Mouse (Mus musculus) cerebellum, adult 9-10 months (tissue): ENCODE results near the gene Nrxn3.

Source experiments
- DNase-seq: peaks from one replicate; pipeline ENCODE4 v3.0.0; 2022

Gene Nrxn3

GRCm38 (mm10) chr12:88722691-88723070, at the start of gene Nrxn3:
Gene Nrxn3, plus strand, starts transcription at chr12:88722876.
- peak; percentile 26 for DNase-seq

- DNase-seq = peak; percentile 16
These were observed 18.4 kb upstream of the Nrxn3 start for GRCm38 (mm10) chr12:88704159-88704846.

DNA sequence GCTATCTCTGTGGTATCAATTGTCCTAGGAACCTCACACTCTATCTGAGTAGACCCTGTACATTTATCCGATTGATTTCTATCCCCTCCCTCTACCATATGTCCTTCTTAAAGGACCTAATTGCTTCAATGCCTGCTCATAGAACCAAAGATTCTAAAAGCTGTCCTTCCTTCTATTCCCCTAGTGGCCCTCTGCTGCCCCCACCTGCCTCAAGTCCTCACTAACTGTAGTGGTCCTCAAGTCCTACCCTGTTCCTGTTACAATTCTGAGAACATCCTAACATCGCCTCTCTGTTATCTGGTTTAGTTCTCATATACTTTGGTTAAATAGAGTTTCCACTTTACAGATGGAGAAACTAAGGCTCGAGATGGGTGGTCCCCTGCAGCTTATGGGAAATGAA, 16.7 kb upstream of the Nrxn3 start:
- no peak for DNase-seq

- DNase-seq = no peak
These were observed 14.9 kb upstream of the Nrxn3 start for GRCm38 (mm10) chr12:88707786-88708185.

- no peak for DNase-seq
These were observed 13.5 kb upstream of the Nrxn3 start for GRCm38 (mm10) chr12:88709223-88709622.

- no peak for DNase-seq
These were observed 9.2 kb upstream of the Nrxn3 start for GRCm38 (mm10) chr12:88713456-88713855.

GRCm38 (mm10) chr12:88722031-88722690, 515 bp upstream of the Nrxn3 start:
- no peak for DNase-seq

GRCm38 (mm10) chr12:88726316-88726715, 3.6 kb downstream of the Nrxn3 start:
- DNase-seq = no peak

DNA sequence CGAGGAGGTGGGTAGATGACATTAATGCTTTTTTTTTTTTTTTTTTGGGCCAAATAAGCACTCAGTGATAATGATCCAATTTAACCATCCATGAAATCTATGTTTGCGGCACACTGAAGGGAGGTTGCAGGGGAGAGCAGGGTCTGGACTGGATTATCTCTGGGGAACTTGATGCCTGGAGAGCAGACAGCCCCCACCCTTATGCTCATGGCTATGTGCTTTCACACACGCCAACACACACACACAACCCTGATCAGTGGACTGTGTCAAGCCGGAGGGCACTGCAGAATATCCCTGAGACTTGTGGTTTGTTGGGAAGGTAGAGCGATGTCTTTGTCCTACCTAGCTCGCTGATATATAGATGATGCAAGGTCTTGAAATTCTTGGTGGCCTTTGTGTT, 4.1 kb downstream of the Nrxn3 start:
- no peak for DNase-seq

DNA sequence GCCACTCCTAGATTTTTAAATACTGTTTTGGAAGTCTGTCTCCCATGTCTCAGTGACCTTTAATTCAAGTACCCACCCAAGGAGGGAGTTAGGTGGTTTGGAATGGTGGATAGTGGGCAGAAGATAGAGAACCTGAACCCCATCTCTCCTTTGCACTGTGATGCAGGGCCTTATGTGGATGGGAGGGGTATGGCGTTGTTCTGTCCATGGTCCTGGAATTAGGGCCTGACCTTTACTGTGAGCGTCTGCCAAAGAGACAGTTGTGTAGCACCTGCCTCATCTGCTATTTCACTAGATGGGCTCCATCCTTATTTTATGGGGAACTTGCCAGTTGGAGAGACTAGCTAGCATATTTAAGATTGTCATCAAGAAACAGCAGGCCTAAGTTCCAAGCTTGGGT, 8.0 kb downstream of the Nrxn3 start:
- DNase-seq = no peak

GRCm38 (mm10) chr12:88735045-88735444, 12.4 kb downstream of the Nrxn3 start:
- DNase-seq = no peak

GRCm38 (mm10) chr12:88737081-88737480, 14.4 kb downstream of the Nrxn3 start:
- DNase-seq = no peak

- DNase-seq = no peak
These were observed 15.9 kb downstream of the Nrxn3 start for GRCm38 (mm10) chr12:88738616-88739015.

DNA sequence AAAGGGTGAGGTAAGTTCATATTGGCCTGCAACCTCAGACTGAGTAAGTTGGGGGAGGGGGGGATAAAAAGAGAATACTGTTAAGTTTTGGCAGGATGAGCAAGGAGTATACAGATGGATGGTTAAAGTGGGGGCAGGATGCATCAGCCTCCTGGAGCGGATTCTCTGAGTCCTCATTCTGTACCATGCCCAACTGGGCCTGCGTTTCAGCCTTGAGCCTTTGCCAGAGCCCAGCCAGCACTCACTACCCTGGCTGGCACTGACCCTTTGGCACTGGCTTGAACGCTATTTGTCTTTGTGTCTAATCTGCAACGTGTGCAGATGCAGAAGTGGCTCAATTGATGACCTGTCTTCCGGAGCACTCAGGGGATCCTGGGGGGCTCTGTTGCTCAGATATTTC, 24.1 kb downstream of the Nrxn3 start:
- DNase-seq = no peak

DNA sequence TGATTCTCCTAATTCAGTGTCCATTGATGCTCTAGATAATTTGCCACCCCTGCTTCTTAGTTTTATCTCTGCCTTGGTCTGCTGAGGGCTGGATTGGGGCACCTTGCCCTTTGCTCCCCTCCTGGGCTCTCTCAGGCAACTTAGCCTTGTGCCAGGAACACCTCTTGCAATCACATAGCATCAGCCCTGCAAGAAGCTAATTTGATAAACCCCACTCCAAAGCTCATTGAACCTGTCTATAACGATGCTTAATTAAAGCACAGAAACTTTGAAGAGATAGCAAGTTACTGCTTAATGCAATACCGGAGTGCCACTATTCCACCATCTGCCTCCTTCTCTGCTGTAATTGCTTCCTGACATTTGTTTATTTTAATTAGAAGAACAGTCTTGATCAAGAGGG, 42.1 kb downstream of the Nrxn3 start:
- no peak for DNase-seq

DNA sequence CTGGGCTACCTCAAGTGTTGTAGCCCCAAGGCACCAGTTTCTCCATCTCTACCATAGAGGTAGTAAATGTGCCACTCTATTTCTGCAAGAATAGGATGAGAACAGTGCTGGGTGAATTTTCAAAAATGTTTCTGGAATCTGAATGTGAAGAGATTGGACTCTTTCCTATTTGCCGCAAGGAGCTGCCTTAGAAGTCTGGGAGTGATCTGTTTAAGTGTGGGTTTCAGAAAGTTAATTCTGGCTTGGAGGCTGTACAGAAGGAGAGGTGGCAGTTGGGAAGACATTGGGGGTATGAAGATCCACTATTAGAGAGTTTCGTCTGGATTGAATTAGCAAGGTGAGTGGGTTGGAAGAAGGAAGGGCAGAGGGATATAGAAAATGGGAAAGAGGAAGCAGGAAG, 52.0 kb downstream of the Nrxn3 start:
- no peak for DNase-seq

GRCm38 (mm10) chr12:88778036-88778435, 55.4 kb downstream of the Nrxn3 start:
- no peak for DNase-seq

DNA sequence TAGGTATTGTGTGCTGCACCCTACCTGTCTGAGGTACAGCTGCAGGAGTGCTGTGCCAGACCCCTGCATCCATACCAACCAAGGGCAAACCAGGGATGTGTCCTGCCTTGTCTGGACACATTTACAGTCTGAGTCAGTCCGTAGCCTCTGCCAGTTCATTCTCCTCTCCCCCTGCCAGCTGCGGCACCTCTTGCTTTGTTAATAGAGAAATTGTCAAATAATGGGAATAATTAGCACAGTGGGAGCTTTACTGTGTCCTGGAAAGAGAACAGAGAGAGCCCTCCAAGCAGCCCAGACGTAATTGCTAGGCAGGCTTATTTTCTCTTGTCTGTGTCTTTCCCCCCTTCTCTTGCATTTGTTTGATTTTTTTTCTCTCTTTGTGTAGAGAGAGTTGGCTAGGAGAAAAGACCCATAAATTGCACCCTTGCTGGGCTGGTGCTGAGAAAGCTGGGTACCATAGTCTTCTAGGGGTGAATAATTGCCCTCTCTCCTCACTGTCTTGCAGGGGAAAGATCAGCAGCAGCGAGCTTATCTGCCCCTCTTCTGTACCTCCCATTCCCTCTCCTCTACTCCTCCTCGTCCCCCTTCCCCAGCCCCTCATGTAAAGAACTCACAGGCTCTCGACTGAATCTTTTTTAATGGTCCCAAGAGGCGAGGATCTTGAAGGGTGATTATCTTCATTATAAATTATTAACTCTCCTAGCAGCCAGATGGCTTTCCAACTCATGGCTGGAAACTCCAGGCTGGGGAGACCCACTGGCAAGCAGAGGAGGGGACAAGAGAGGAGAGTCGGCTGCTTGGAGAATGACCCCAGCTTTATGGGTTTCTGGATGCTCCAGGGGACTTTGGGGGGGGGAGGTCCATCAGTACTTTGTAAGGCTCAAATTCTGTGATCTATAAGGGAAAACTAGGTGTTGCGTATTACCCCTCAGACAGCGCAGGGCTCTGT, 61.8 kb downstream of the Nrxn3 start:
- DNase-seq = no peak

DNA sequence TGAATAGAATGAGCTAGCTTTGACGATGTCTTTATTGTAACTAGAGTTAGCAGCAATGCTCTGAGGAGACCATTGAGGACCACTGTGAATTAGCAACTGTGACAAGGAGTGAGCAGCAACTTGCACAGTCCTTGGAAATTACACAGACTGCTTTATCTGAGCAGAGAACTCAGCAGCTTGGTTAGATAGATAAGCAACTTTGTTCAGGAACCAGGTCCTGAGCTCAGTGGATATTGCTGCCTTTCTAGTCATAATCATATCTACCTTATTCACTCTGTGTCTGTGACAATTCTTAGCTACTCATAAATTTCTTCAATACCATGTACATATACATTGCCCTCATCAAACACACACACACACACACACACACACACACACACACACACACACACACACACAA, 70.6 kb downstream of the Nrxn3 start:
- DNase-seq = no peak

DNA sequence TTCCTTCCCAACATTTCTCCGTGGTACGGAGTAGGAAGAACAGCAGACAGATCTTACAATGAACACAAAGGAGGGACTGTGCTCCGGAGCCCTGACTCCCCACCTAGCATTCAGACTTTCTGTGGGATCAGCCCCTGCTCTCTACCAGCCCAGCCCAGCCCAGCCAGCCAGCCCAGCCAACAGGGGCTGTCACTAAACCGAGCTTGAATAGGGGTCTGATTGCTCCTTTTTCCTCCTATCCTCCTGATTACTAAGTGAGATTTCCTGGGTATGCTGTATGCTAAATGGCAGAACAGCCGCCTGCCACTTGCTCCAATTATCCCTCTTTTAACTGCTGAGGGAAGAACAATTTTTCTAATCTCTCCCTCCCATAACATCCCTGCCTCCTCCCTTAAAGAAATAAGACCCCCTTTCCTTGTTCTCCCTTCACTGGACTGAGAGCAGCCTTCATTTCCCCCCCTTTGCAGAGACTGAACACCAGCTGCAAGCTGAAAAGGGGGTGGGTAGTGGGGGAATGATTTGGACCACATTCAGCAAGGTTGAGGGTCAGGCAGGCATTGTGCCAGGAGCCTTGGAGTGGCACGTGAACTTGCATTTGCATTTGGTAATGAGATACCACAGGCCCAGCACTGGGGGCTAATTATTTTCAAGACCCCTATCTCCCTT, 78.4 kb downstream of the Nrxn3 start:
- no peak for DNase-seq

- DNase-seq = no peak
These were observed 79.0 kb downstream of the Nrxn3 start for GRCm38 (mm10) chr12:88801656-88802007.

- DNase-seq = no peak
These were observed 86.3 kb downstream of the Nrxn3 start for GRCm38 (mm10) chr12:88808947-88809346.

GRCm38 (mm10) chr12:88812173-88812572, 89.5 kb downstream of the Nrxn3 start:
- no peak for DNase-seq
